Mouse (Mus musculus): Measurements from ENCODE around the gene Metrn. TPM values are rescaled to one million over a fixed set of nuclear protein-coding genes. Genes with fewer than 3 reads are reported as not detected.

Gene Metrn
- total and polyA plus RNA-seq, 3 experiments: 16.9 to 50.1 (median 23.7) TPM

GRCm38 (mm10) chr17:25777948-25778347 lies 19.0 kb downstream of the Metrn start:
- Histone ChIP-seq H3K27me3 (replicated peaks) (peaks cover 2% of the 10 kb centered on the region), H3K4me1 (ENCODE audit: control insufficient read depth in 1 of 2, insufficient read depth in 2 of 2) (peaks cover 6 to 18% of the 10 kb centered on the region in 2 experiments; a peak in 3 of 4 replicates), H3K79me2 (replicated peaks; ENCODE audit: control insufficient read depth, extremely low read depth, insufficient read depth, poor library complexity, severe bottlenecking) (0 out of 2 replicates have a peak, but pooled peaks cover 3% of the 10 kb centered on the region), H3K9me3 (replicated peaks; ENCODE audit: low read length) (no peaks in the 10 kb centered on the region), H3K36me3 (replicated peaks in 1 of 2; ENCODE audit: control insufficient read depth in 1 of 2, insufficient read depth in 1 of 2, low read length in 1 of 2) (peaks cover 58 to 74% of the 10 kb centered on the region in 2 experiments), H3K4me3 (replicated peaks in 1 of 3; ENCODE audit: low read depth in 2 of 3, low read length in 2 of 3, poor library complexity in 1 of 3) (no peak overlapping the region), H3K4me2 (ENCODE audit: insufficient read depth, low read depth, poor library complexity, severe bottlenecking) (no peak overlapping the region), H3K27ac (ENCODE audit: insufficient read depth, low read depth) (no peak overlapping the region), H3K9ac (ENCODE audit: insufficient read depth, low read depth) (no peak overlapping the region)
- dilution Hi-C loops (cut with MboI; ENCODE audit: extremely low pct_ligation_motif_present, extremely low pct_unique_long_range_greater_than_20kb, low sequenced_read_pairs): no loop called here
- TF ChIP-seq ZC3H11A (IDR thresholded peaks at IDR 0.05; ENCODE audit: low read depth, low read length): no peak
- TF ChIP-seq HCFC1 (IDR thresholded peaks at IDR 0.05; ENCODE audit: low read depth, low read length): no peak
- no peak for TF ChIP-seq MAFK (IDR thresholded peaks at IDR 0.05; ENCODE audit: insufficient replicate concordance, low read length)
- TF ChIP-seq SMC3 (IDR thresholded peaks at IDR 0.05; ENCODE audit: low read depth, low read length): no peak
- TF ChIP-seq MYC (IDR thresholded peaks at IDR 0.05; ENCODE audit: low read depth, low read length): no peak
- no peak for TF ChIP-seq TCF12 (IDR thresholded peaks at IDR 0.05; ENCODE audit: low read depth, low read length)
- no peak for TF ChIP-seq JUN (IDR thresholded peaks at IDR 0.05; ENCODE audit: insufficient read depth, low read depth, low read length)
- TF ChIP-seq USF2 (conservative IDR thresholded peaks at IDR 0.05; ENCODE audit: low read depth, low read length): no peak
- TF ChIP-seq RAD21 (IDR thresholded peaks at IDR 0.05; ENCODE audit: low read depth, low read length): no peak
- no peak for TF ChIP-seq POLR2A (IDR thresholded peaks at IDR 0.05; ENCODE audit: low read depth, low read length)
- no peak for TF ChIP-seq USF1 (IDR thresholded peaks at IDR 0.05; ENCODE audit: low read depth, low read length)
- TF ChIP-seq E2F4 (IDR thresholded peaks at IDR 0.05; ENCODE audit: insufficient replicate concordance, low read depth, low read length): no peak
- no peak for TF ChIP-seq PAX5 (IDR thresholded peaks at IDR 0.05; ENCODE audit: low read length)
- no peak for TF ChIP-seq NRF1 (IDR thresholded peaks at IDR 0.05; ENCODE audit: low read depth, low read length)
- no peak for TF ChIP-seq ZNF384 (IDR thresholded peaks at IDR 0.05; ENCODE audit: low read depth, low read length)
- no peak for TF ChIP-seq MAZ (IDR thresholded peaks at IDR 0.05; ENCODE audit: low read depth, low read length)
- TF ChIP-seq GABPA (IDR thresholded peaks at IDR 0.05; ENCODE audit: insufficient replicate concordance, low read depth, low read length): no peak
- TF ChIP-seq POLR2AphosphoS2 (IDR thresholded peaks at IDR 0.05; ENCODE audit: low read depth, low read length): no peak
- TF ChIP-seq JUND (conservative IDR thresholded peaks at IDR 0.05; ENCODE audit: low read depth, low read length): no peak
- in situ Hi-C loops (cut with MboI; ENCODE audit: low pct_ligation_motif_present, low pct_unique_long_range_greater_than_20kb, low sequenced_read_pairs): no loop called here
- DNase-seq (ENCODE audit: extremely low read depth): no peak

GRCm38 (mm10) chr17:25775318-25776062 lies 21.4 kb downstream of the Metrn start:
- H3K4me3 ChIP-seq (replicated peaks in 1 of 3; ENCODE audit: low read depth in 2 of 3, low read length in 2 of 3, poor library complexity in 1 of 3): no peak overlapping the region
- no peak overlapping the region for H3K9ac ChIP-seq (ENCODE audit: insufficient read depth, low read depth)
- H3K4me2 ChIP-seq (ENCODE audit: insufficient read depth, low read depth, poor library complexity, severe bottlenecking): no peak overlapping the region
- no peak for DNase-seq (ENCODE audit: extremely low read depth)
- no peak for TF ChIP-seq ZKSCAN1 (IDR thresholded peaks at IDR 0.05; ENCODE audit: borderline replicate concordance, low read depth, low read length)
- no peak for TF ChIP-seq E2F4 (IDR thresholded peaks at IDR 0.05; ENCODE audit: insufficient replicate concordance, low read depth, low read length)
- TF ChIP-seq HCFC1 (IDR thresholded peaks at IDR 0.05; ENCODE audit: low read depth, low read length): no peak
- no peak for TF ChIP-seq NRF1 (IDR thresholded peaks at IDR 0.05; ENCODE audit: low read depth, low read length)
- no peak for TF ChIP-seq TBP (conservative IDR thresholded peaks at IDR 0.05; ENCODE audit: low read depth, low read length)
- no peak for TF ChIP-seq CTCF (conservative IDR thresholded peaks at IDR 0.05 in 1 of 2, IDR thresholded peaks at IDR 0.05 in 1 of 2; ENCODE audit: low read depth in 2 of 2, low read length in 2 of 2)
- peaks cover 34 to 49% of the 10 kb centered on the region in 2 experiments for H3K36me3 ChIP-seq (replicated peaks in 1 of 2; ENCODE audit: control insufficient read depth in 1 of 2, insufficient read depth in 1 of 2, low read length in 1 of 2)
- H3K4me1 ChIP-seq (ENCODE audit: control insufficient read depth in 1 of 2, insufficient read depth in 2 of 2): peaks cover 6 to 18% of the 10 kb centered on the region in 2 experiments; a peak in 3 of 4 replicates
- in situ Hi-C loops (cut with MboI; ENCODE audit: low pct_ligation_motif_present, low pct_unique_long_range_greater_than_20kb, low sequenced_read_pairs) (no loop called here), dilution Hi-C loops (cut with MboI; ENCODE audit: extremely low pct_ligation_motif_present, extremely low pct_unique_long_range_greater_than_20kb, low sequenced_read_pairs) (no loop called here)
- no peak overlapping the region for H3K27ac ChIP-seq (ENCODE audit: insufficient read depth, low read depth)
- peaks cover 20% of the 10 kb centered on the region for H3K27me3 ChIP-seq (replicated peaks)
- H3K79me2 ChIP-seq (replicated peaks; ENCODE audit: control insufficient read depth, extremely low read depth, insufficient read depth, poor library complexity, severe bottlenecking): 0 out of 2 replicates have a peak, but pooled peaks cover 3% of the 10 kb centered on the region
- H3K9me3 ChIP-seq (replicated peaks; ENCODE audit: low read length): no peaks in the 10 kb centered on the region
